Mouse (Mus musculus): ENCODE measurements around the gene Fras1. TPM values are rescaled to one million over a fixed set of nuclear protein-coding genes. Genes with fewer than 3 reads are reported as not detected.

Fras1 gene
- polyA plus RNA-seq, 1 experiment from 2014 or later = 26.3 TPM

GRCm38 (mm10) chr5:96810620-96811019, 436.9 kb downstream of the Fras1 start:
- H3K4me2 ChIP-seq = no peak overlapping the region
- ATAC-seq (ENCODE audit: borderline replicate concordance, extremely low read depth, low FRiP score, low TSS enrichment) = no peak
- WGBS = 70% methylated on average over 4 of the region's 4 CpGs
- H3K9ac ChIP-seq = no peak overlapping the region
- H3K27ac ChIP-seq = no peak overlapping the region
- no peak overlapping the region for H3K4me3 ChIP-seq
- H3K4me1 ChIP-seq = no peaks in the 10 kb centered on the region
- no peaks in the 10 kb centered on the region for H3K27me3 ChIP-seq
- H3K36me3 ChIP-seq = no peaks in the 10 kb centered on the region
- no peaks in the 10 kb centered on the region for H3K9me3 ChIP-seq

GRCm38 (mm10) chr5:96824769-96825327, 451.1 kb downstream of the Fras1 start:
- H3K27ac ChIP-seq = no peak overlapping the region
- no peaks in the 10 kb centered on the region for H3K36me3 ChIP-seq
- no peak for ATAC-seq (ENCODE audit: borderline replicate concordance, extremely low read depth, low FRiP score, low TSS enrichment)

GRCm38 (mm10) chr5:96827176-96827575, 453.4 kb downstream of the Fras1 start:
- no peak overlapping the region for H3K4me3 ChIP-seq
- WGBS = 51% methylated on average over 1 of the region's 1 CpGs
- ATAC-seq (ENCODE audit: borderline replicate concordance, extremely low read depth, low FRiP score, low TSS enrichment) = no peak

More at GRCm38 (mm10) chr5:96824769-96825327, 451.1 kb downstream of the Fras1 start:
- 74% methylated on average over 13 of the region's 13 CpGs for WGBS
- Histone ChIP-seq H3K27me3 (no peaks in the 10 kb centered on the region), H3K4me3 (no peak overlapping the region), H3K4me2 (no peak overlapping the region), H3K4me1 (no peaks in the 10 kb centered on the region), H3K9me3 (no peaks in the 10 kb centered on the region), H3K9ac (no peak overlapping the region)

More at GRCm38 (mm10) chr5:96827176-96827575, 453.4 kb downstream of the Fras1 start:
- no peaks in the 10 kb centered on the region for H3K4me1 ChIP-seq
- H3K9me3 ChIP-seq = no peaks in the 10 kb centered on the region
- H3K36me3 ChIP-seq = no peaks in the 10 kb centered on the region
- H3K4me2 ChIP-seq = no peak overlapping the region
- no peak overlapping the region for H3K9ac ChIP-seq
- H3K27ac ChIP-seq = no peak overlapping the region
- no peaks in the 10 kb centered on the region for H3K27me3 ChIP-seq

Other genes with a start within 250 kb of the Fras1 start
- gene Cnot6l, start 209.8 kb upstream of the Fras1 start, polyA plus RNA-seq (2015; fragmentation: Nextera tagmentation; extraction: Ambion mirVana) = 22.9 and 23.4 TPM in 2 replicates
- 18.6 and 19.6 TPM in 2 replicates for gene Mrpl1, start 164.5 kb upstream of the Fras1 start, polyA plus RNA-seq (2015; fragmentation: Nextera tagmentation; extraction: Ambion mirVana)